Mouse (Mus musculus): ENCODE measurements at regions not wholly inside any gene's neighbourhood (a gene's known extent, or its start where the extent isn't known, plus 50 kb on each side); places are given as distances from the start of the nearest gene placed in this dataset.

DNA sequence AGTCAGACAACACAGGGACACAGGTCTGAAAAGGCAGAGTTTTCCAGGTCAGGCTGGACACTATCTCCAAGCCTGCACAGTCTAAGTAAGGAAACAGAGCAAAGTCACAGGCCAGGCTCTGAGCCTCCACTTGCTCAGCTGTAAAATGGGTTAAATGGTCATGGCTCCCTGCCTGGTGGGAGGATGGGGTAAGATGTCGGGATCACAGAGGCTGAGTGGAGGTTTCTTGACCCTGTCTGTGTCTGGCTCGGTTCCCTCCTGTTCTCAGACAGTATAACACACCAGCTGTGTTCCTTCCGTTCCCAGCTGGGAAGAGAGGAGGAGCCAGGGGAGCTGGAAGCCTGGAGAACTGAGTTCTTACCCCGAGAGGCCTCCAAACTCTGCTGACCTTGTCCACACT, 56.8 kb upstream of the Neurl1b start:
- Histone ChIP-seq H3K9ac (no peak overlapping the region), H3K4me3 (no peak overlapping the region), H3K27me3 (replicated peaks) (no peaks in the 10 kb centered on the region; the same call in 1 of the 2 replicates), H3K4me2 (no peak overlapping the region), H3K9me3 (no peaks in the 10 kb centered on the region), H3K4me1 (peaks cover 71% of the 10 kb centered on the region), H3K36me3 (no peaks in the 10 kb centered on the region), H3K27ac (replicated peaks) (no peak overlapping the region)
- ATAC-seq (ENCODE audit: extremely low read depth, insufficient number of reproducible peaks, low FRiP score, low TSS enrichment) = no peak
- 50% methylated on average over 4 of the region's 4 CpGs for WGBS

DNA sequence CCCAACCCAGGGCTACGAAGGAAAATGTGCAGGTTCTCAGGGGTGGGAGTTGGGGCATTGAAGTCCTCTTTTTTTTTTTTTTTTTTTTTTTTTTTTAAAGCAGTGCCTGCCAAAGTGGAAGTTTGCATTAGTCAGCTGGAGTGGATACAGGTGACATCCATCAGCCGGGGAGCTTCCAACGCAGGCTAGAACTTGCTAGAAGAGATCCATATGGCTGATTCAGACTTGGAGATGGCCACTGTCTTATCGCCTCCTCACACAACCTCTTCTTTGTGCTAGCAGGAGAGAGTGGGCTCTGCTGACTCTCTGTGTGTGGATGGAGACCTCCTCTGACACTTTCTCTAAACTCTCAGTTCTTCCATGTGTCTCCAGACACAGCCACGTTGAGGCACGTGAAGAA, 53.9 kb upstream of the Neurl1b start:
- Histone ChIP-seq H3K27ac (replicated peaks) (peak overlapping the region; percentile 93), H3K4me3 (no peak overlapping the region), H3K36me3 (no peaks in the 10 kb centered on the region), H3K27me3 (replicated peaks) (no peaks in the 10 kb centered on the region; the same call in 1 of the 2 replicates), H3K9ac (0 out of 2 replicates have a peak overlapping the region, but pooled peaks have one; percentile 58), H3K9me3 (no peaks in the 10 kb centered on the region), H3K4me2 (no peak overlapping the region), H3K4me1 (peaks cover 79% of the 10 kb centered on the region)
- 49% methylated on average over 6 of the region's 6 CpGs for WGBS
- no peak for ATAC-seq (ENCODE audit: extremely low read depth, insufficient number of reproducible peaks, low FRiP score, low TSS enrichment)

DNA sequence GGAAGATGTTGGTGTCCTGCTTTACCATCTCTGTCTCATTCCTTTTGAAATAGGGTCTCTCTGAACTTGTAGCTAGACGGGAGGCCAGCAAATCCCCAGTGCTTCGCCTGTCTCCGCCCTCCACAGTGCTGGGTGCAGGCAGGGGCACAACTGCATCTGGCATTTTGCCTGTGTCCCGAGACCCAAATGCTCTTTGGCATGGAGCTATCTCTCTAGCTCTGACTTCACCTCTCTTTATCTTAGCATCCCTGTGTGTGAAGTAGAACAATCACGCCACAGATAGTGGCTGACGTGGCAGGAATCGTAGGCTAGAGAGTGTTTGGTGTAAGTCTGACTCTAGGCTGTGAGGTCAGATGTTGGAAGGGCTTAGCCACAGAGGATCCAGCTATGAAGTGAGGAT, 53.2 kb upstream of the Neurl1b start:
- 23% methylated on average over 7 of the region's 7 CpGs for WGBS
- H3K9ac ChIP-seq = peak overlapping the region; percentile 58
- H3K4me1 ChIP-seq = peaks cover 82% of the 10 kb centered on the region
- no peak for ATAC-seq (ENCODE audit: extremely low read depth, insufficient number of reproducible peaks, low FRiP score, low TSS enrichment)
- H3K36me3 ChIP-seq = no peaks in the 10 kb centered on the region
- no peaks in the 10 kb centered on the region for H3K9me3 ChIP-seq
- peak overlapping the region; percentile 46 for H3K4me2 ChIP-seq
- peak overlapping the region; percentile 93 for H3K27ac ChIP-seq (replicated peaks)
- no peaks in the 10 kb centered on the region; the same call in 1 of the 2 replicates for H3K27me3 ChIP-seq (replicated peaks)
- no peak overlapping the region for H3K4me3 ChIP-seq

DNA sequence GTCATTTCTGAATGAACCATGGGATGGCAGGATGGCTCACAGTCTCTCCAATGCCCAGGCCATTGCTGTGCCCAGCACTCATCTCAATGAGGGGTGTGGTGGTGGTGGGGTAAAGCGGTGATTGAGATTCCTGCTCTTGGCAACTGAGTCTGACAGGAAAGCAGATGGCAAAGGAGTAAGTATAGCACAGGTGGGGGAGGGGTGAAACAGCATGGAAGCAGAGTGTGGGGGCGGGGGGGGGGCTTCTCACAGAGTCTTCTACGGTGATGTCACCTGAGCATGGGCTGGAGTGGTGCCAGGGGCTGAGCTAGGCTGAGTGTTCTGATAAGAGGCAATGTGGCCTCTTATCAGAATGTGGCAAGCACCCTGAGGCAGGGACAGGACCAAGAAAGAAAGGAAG, 52.6 kb upstream of the Neurl1b start:
- Histone ChIP-seq H3K4me2 (peak overlapping the region; percentile 46), H3K9me3 (no peaks in the 10 kb centered on the region), H3K4me3 (no peak overlapping the region), H3K9ac (peak overlapping the region; percentile 58), H3K36me3 (no peaks in the 10 kb centered on the region), H3K4me1 (peaks cover 88% of the 10 kb centered on the region), H3K27ac (replicated peaks) (peak overlapping the region; percentile 93), H3K27me3 (replicated peaks) (no peaks in the 10 kb centered on the region; the same call in 1 of the 2 replicates)
- 5% methylated on average over 3 of the region's 3 CpGs for WGBS
- ATAC-seq (ENCODE audit: extremely low read depth, insufficient number of reproducible peaks, low FRiP score, low TSS enrichment) = 0 out of 2 replicates have a peak, but pooled peaks have one; percentile 28

DNA sequence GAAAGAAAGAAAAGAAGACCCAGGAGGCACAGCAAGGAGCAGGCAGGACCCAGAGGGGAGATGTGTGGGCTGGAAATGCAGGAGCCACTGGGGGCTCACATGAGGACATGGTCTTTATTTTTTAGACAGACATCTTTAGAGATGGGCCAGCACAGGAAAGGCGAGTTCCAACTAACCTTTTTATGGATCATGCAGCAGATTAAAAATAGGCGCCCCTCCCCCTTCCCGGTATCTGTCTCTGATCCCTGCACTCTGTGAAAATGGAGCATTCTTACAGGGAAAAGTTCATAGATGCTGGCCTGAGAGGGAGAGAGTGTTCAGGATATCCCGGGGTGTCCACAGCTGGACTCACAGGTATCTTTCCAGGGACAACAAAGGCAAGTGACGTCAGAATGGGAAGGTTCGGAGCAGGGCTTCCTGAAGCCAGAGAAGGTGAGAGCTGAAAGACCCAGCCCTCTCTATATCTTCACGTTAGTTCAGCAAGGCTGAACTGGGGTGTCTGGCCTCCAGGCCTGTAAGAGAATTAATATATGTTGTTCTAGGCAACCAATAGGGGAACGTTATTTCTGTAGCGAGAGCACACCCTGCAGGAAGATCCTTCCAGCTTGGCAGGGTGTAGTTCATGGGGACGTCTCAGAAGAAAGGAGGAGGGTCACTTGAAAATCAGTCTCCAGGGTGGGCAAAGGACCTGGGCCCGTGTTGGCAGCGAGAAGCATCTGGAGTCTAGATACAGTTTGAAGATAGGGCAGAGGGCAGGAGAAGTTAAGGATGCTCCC, 51.9 kb upstream of the Neurl1b start:
- peak overlapping the region; percentile 83 for H3K27ac ChIP-seq (replicated peaks)
- H3K9me3 ChIP-seq = no peaks in the 10 kb centered on the region
- H3K4me3 ChIP-seq = no peak overlapping the region
- 33% methylated on average over 12 of the region's 12 CpGs for WGBS
- no peaks in the 10 kb centered on the region for H3K36me3 ChIP-seq
- ATAC-seq (ENCODE audit: extremely low read depth, insufficient number of reproducible peaks, low FRiP score, low TSS enrichment) = no peak
- peaks cover 90% of the 10 kb centered on the region for H3K4me1 ChIP-seq
- no peaks in the 10 kb centered on the region; the same call in 1 of the 2 replicates for H3K27me3 ChIP-seq (replicated peaks)
- peak overlapping the region; percentile 45 for H3K4me2 ChIP-seq
- peak overlapping the region; percentile 52; the same call in 1 of the 2 replicates for H3K9ac ChIP-seq

DNA sequence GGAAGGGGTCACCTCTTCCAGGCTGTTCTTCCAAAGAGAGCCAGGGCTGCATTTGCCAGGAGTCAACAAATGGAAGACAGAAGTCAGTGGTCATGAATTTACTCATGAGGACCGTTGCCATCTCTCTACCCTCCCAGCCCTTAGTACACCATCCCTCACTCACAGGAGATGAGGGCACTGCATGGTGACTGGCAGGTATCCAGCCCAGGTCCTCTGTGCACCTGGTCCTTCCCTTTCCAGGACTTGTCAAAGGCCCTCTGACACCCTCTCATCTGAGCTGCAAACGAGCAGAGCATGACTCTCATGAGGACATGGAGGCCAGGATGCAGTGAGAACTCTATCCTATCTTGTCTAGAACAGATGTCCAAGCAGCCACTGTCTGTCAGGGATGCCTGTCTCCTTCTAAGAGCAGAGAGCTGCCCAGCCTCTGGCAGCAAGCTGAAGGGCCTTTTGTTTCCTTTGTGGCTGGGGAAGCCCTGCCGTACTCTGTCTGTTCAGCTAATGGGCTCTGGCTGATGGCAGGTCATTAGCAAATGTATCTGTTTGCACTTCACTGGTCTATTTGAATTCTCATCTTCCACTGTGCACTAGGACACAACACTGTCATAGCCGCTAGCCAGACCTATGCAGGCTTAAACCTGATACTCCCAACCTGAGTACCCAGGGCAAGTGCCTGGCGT, 50.6 kb upstream of the Neurl1b start:
- H3K27me3 ChIP-seq (replicated peaks) = no peaks in the 10 kb centered on the region; the same call in 1 of the 2 replicates
- peak overlapping the region; percentile 52 for H3K9ac ChIP-seq
- H3K4me1 ChIP-seq = peaks cover 92% of the 10 kb centered on the region
- ATAC-seq (ENCODE audit: extremely low read depth, insufficient number of reproducible peaks, low FRiP score, low TSS enrichment) = no peak
- no peak overlapping the region for H3K4me3 ChIP-seq
- 61% methylated on average over 5 of the region's 5 CpGs for WGBS
- no peak overlapping the region for H3K4me2 ChIP-seq
- H3K36me3 ChIP-seq = no peaks in the 10 kb centered on the region
- no peaks in the 10 kb centered on the region for H3K9me3 ChIP-seq
- peak overlapping the region; percentile 83 for H3K27ac ChIP-seq (replicated peaks)

Measured in heart, embryonic 13.5 days (tissue).